Mouse (Mus musculus) T-helper 2 cell (primary cell): ENCODE measurements around the gene Nrip1.

Experiments used
- in situ Hi-C: fragments of 300-600 bp; cut with MboI, MseI; formaldehyde crosslinking; loops from one replicate; pipeline ENCODE4 v1.15.1; 2025; ENCODE audit warnings: high pct_unique_total_duplicates

Nrip1 gene

GRCm38 (mm10) chr16:76292656-76293055 is 81.0 kb downstream of the Nrip1 start:
- in situ Hi-C loops = loop anchor here (5.0 kb wide), 1 partner anchor 105 kb away; no protein-coding TSS in a partner anchor

- in situ Hi-C loops = loop anchor here (5.0 kb wide), 1 partner anchor 104 kb away; no protein-coding TSS in a partner anchor
These were observed 82.3 kb downstream of the Nrip1 start for GRCm38 (mm10) chr16:76291366-76291765.

GRCm38 (mm10) chr16:76289495-76289894 is 84.1 kb downstream of the Nrip1 start:
- in situ Hi-C loops = no loop called here

GRCm38 (mm10) chr16:76283796-76284195 is 89.8 kb downstream of the Nrip1 start:
- in situ Hi-C loops = no loop called here

- in situ Hi-C loops = no loop called here
These were observed 91.8 kb downstream of the Nrip1 start for GRCm38 (mm10) chr16:76281850-76282249.

GRCm38 (mm10) chr16:76280365-76280764 is 93.3 kb downstream of the Nrip1 start:
- in situ Hi-C loops = no loop called here

GRCm38 (mm10) chr16:76276271-76276670 is 97.4 kb downstream of the Nrip1 start:
- in situ Hi-C loops = no loop called here

- in situ Hi-C loops = no loop called here
These were observed 98.0 kb downstream of the Nrip1 start for GRCm38 (mm10) chr16:76275584-76275983.

- in situ Hi-C loops = no loop called here
These were observed 98.5 kb downstream of the Nrip1 start for GRCm38 (mm10) chr16:76275166-76275565.

GRCm38 (mm10) chr16:76266635-76267268 is 106.9 kb downstream of the Nrip1 start:
- in situ Hi-C loops = no loop called here

GRCm38 (mm10) chr16:76265874-76266273 is 107.8 kb downstream of the Nrip1 start:
- in situ Hi-C loops = no loop called here

GRCm38 (mm10) chr16:76265301-76265700 is 108.3 kb downstream of the Nrip1 start:
- in situ Hi-C loops = no loop called here

- in situ Hi-C loops = no loop called here
These were observed 110.2 kb downstream of the Nrip1 start for GRCm38 (mm10) chr16:76263393-76263792.

GRCm38 (mm10) chr16:76260296-76260695 is 113.3 kb downstream of the Nrip1 start:
- in situ Hi-C loops = no loop called here

- in situ Hi-C loops = no loop called here
These were observed 121.8 kb downstream of the Nrip1 start for GRCm38 (mm10) chr16:76251826-76252225.

- in situ Hi-C loops = no loop called here
These were observed 124.1 kb downstream of the Nrip1 start for GRCm38 (mm10) chr16:76249345-76250091.

- in situ Hi-C loops = no loop called here
These were observed 130.8 kb downstream of the Nrip1 start for GRCm38 (mm10) chr16:76242850-76243249.

- in situ Hi-C loops = no loop called here
These were observed 132.4 kb downstream of the Nrip1 start for GRCm38 (mm10) chr16:76241266-76241665.

GRCm38 (mm10) chr16:76239353-76239752 is 134.3 kb downstream of the Nrip1 start:
- in situ Hi-C loops = no loop called here

- in situ Hi-C loops = no loop called here
These were observed 134.8 kb downstream of the Nrip1 start for GRCm38 (mm10) chr16:76238784-76239183.
